Mouse (Mus musculus): ENCODE results near the gene Dnajc4. TPM values are rescaled to one million over a fixed set of nuclear protein-coding genes. Genes with fewer than 3 reads are reported as not detected.

Gene Dnajc4
- polyA plus RNA-seq, 1 experiment from 2014 or later: 28.5 TPM

GRCm38 (mm10) chr19:7019191-7019590 lies 26.8 kb upstream of the Dnajc4 start, which contains the start of gene Fermt3:
Fermt3 (minus strand) TSS chr19:7019469.
- no peak within 1 kb of the TSS for H3K9ac ChIP-seq (replicated peaks; ENCODE audit: low read depth, low read length)
- H3K4me3 ChIP-seq (ENCODE audit: low read depth, low read length): no peak within 1 kb of the TSS
- H3K36me3 ChIP-seq (ENCODE audit: control insufficient read depth, insufficient read depth, low read length): peaks cover 36% of the 10 kb centered on the region
- H3K4me2 ChIP-seq (ENCODE audit: low read depth, low read length): no peak within 1 kb of the TSS
- H3K27me3 ChIP-seq (ENCODE audit: control insufficient read depth, insufficient read depth, low read length): no peaks in the 10 kb centered on the region
- 81% methylated on average over 5 of the region's 5 CpGs for WGBS
- H3K27ac ChIP-seq (ENCODE audit: low read depth, low read length): no peak within 1 kb of the TSS; the same call in 1 of the 2 replicates
- ATAC-seq (ENCODE audit: low read depth): no peak
- H3K4me1 ChIP-seq (ENCODE audit: control insufficient read depth, insufficient read depth, low read length): no peaks in the 10 kb centered on the region
- H3K9me3 ChIP-seq (ENCODE audit: control insufficient read depth, low read length): no peaks in the 10 kb centered on the region

- peaks cover 31% of the 10 kb centered on the region for H3K36me3 ChIP-seq (ENCODE audit: control insufficient read depth, insufficient read depth, low read length)
- no peak for ATAC-seq (ENCODE audit: low read depth)
- H3K9me3 ChIP-seq (ENCODE audit: control insufficient read depth, low read length): no peaks in the 10 kb centered on the region
Observed at GRCm38 (mm10) chr19:7018546-7018945, 26.2 kb upstream of the Dnajc4 start.

DNA sequence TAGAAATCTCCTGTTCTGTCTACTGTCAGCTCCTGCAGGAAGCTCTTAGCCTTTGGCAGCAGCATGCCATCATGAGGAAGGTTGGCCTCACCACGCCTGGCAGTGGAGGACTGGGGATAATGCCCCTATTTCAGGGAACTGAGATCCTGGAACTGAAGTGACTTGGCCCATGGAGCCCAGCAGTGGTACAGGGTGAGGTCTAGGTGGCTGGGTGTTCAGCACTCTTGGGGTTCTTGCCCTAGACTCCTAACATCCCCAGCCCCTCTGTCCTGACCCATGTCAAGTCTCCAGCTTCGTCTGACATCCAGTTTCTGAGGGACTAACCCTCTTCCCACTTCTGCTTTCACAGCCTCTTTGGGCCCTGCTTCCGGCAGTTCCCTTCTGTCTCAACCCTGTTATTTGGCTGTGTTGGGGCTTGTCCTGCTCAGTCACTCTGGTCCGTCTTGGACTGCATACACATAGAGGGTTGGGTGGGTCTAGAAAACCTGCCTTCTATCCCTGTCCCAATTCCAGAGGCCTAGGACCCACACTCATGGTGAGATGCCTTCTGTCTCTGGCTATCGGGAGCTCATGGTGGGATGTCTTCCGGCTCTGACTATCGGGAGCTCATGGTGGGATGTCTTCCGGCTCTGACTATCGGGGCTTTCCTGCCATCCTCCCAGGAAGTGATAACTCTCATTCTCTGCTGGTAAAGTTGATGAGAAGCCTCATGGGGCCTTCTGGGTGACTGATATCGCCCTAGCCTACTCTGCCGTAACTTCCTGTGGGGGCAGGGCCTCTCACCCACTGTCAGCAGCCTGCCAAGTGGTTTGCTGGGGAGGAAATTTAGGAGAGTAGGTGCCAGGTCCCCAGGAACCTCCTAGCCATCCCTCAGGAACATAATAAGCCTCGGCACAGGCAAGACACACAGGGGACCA lies 25.4 kb upstream of the Dnajc4 start:
- H3K36me3 ChIP-seq (ENCODE audit: control insufficient read depth, insufficient read depth, low read length): peaks cover 24% of the 10 kb centered on the region
- no peak for ATAC-seq (ENCODE audit: low read depth)
- no peak overlapping the region for H3K9ac ChIP-seq (replicated peaks; ENCODE audit: low read depth, low read length)
- H3K27ac ChIP-seq (ENCODE audit: low read depth, low read length): no peak overlapping the region
- H3K4me2 ChIP-seq (ENCODE audit: low read depth, low read length): no peak overlapping the region
- H3K4me1 ChIP-seq (ENCODE audit: control insufficient read depth, insufficient read depth, low read length): no peaks in the 10 kb centered on the region
- H3K27me3 ChIP-seq (ENCODE audit: control insufficient read depth, insufficient read depth, low read length): no peaks in the 10 kb centered on the region
- no peak overlapping the region for H3K4me3 ChIP-seq (ENCODE audit: low read depth, low read length)
- 83% methylated on average over 12 of the region's 12 CpGs for WGBS
- H3K9me3 ChIP-seq (ENCODE audit: control insufficient read depth, low read length): no peaks in the 10 kb centered on the region

More at GRCm38 (mm10) chr19:7018546-7018945, 26.2 kb upstream of the Dnajc4 start:
- Histone ChIP-seq H3K4me2 (ENCODE audit: low read depth, low read length) (no peak overlapping the region), H3K27ac (ENCODE audit: low read depth, low read length) (no peak overlapping the region), H3K4me3 (ENCODE audit: low read depth, low read length) (no peak overlapping the region), H3K9ac (replicated peaks; ENCODE audit: low read depth, low read length) (no peak overlapping the region), H3K27me3 (ENCODE audit: control insufficient read depth, insufficient read depth, low read length) (no peaks in the 10 kb centered on the region), H3K4me1 (ENCODE audit: control insufficient read depth, insufficient read depth, low read length) (no peaks in the 10 kb centered on the region)
- 92% methylated on average over 11 of the region's 11 CpGs for WGBS

DNA sequence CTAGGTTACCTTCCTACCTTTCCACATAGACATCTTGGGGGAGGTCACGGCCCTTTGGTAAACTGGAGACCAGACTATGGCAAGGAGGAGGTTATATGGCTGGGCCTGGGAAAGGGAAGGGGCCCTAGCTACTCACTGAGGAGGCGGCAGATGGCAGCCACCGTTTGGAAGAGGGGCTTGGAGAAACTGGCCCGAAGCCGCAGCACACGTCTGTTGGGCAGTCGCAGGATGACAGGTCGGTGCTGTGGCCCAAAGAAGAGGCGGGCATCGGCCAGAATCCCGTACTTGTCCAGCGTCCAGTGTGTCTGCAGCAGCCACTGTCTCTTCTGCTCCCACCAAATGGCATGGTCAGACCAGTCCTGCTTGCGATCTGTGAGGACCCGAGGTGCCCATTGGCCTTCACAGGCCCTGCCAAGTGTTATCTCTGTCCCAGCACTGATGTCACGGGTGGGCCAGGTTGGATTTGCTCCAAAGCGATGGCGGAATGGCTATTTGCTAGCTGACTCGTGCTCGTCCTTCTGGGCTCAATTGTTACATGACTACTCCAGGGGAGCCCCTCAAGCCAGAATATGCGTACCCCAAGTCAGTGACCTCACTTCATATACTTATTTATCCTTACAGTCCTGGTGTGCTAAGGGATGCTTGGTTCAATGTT lies 22.2 kb upstream of the Dnajc4 start:
- Histone ChIP-seq H3K4me2 (ENCODE audit: low read depth, low read length) (no peak overlapping the region), H3K27me3 (ENCODE audit: control insufficient read depth, insufficient read depth, low read length) (no peaks in the 10 kb centered on the region), H3K4me3 (ENCODE audit: low read depth, low read length) (no peak overlapping the region), H3K36me3 (ENCODE audit: control insufficient read depth, insufficient read depth, low read length) (peaks cover under 1% of the 10 kb centered on the region), H3K9me3 (ENCODE audit: control insufficient read depth, low read length) (no peaks in the 10 kb centered on the region), H3K4me1 (ENCODE audit: control insufficient read depth, insufficient read depth, low read length) (no peaks in the 10 kb centered on the region), H3K9ac (replicated peaks; ENCODE audit: low read depth, low read length) (no peak overlapping the region), H3K27ac (ENCODE audit: low read depth, low read length) (no peak overlapping the region)
- ATAC-seq (ENCODE audit: low read depth): no peak
- WGBS: 89% methylated on average over 18 of the region's 20 CpGs

- WGBS: 93% methylated on average over 9 of the region's 9 CpGs
- no peak overlapping the region for H3K4me3 ChIP-seq (ENCODE audit: low read depth, low read length)
Observed at GRCm38 (mm10) chr19:7013984-7014383, 21.6 kb upstream of the Dnajc4 start.

DNA sequence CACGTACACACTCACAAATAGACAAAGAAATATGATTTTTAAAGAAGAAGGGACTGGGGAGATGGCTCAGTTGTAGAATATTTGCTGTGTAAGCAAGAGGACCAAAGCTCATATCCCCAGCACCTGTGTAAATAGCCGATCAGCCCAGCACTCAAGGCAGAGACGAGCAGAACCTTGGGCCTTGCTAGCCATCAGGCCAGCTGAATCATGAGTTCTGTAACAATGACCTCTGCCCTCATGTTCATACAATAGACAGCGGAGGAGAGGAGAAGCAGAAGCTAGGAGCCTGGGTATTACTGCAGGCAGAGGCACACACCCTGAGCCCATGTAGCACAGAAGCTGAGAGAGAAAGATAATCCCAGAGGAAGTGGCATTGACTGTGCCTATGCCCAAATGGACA lies 20.1 kb upstream of the Dnajc4 start:
- no peak for ATAC-seq (ENCODE audit: low read depth)
- Histone ChIP-seq H3K4me1 (ENCODE audit: control insufficient read depth, insufficient read depth, low read length) (no peaks in the 10 kb centered on the region), H3K9ac (replicated peaks; ENCODE audit: low read depth, low read length) (no peak overlapping the region), H3K27ac (ENCODE audit: low read depth, low read length) (no peak overlapping the region), H3K4me3 (ENCODE audit: low read depth, low read length) (no peak overlapping the region), H3K4me2 (ENCODE audit: low read depth, low read length) (no peak overlapping the region), H3K9me3 (ENCODE audit: control insufficient read depth, low read length) (no peaks in the 10 kb centered on the region), H3K36me3 (ENCODE audit: control insufficient read depth, insufficient read depth, low read length) (no peaks in the 10 kb centered on the region), H3K27me3 (ENCODE audit: control insufficient read depth, insufficient read depth, low read length) (no peaks in the 10 kb centered on the region)
- 80% methylated on average over 4 of the region's 4 CpGs for WGBS

More at GRCm38 (mm10) chr19:7013984-7014383, 21.6 kb upstream of the Dnajc4 start:
- Histone ChIP-seq H3K9ac (replicated peaks; ENCODE audit: low read depth, low read length) (no peak overlapping the region), H3K4me2 (ENCODE audit: low read depth, low read length) (no peak overlapping the region), H3K4me1 (ENCODE audit: control insufficient read depth, insufficient read depth, low read length) (no peaks in the 10 kb centered on the region), H3K27me3 (ENCODE audit: control insufficient read depth, insufficient read depth, low read length) (no peaks in the 10 kb centered on the region), H3K27ac (ENCODE audit: low read depth, low read length) (no peak overlapping the region), H3K9me3 (ENCODE audit: control insufficient read depth, low read length) (no peaks in the 10 kb centered on the region), H3K36me3 (ENCODE audit: control insufficient read depth, insufficient read depth, low read length) (no peaks in the 10 kb centered on the region; the same call in 1 of the 2 replicates)
- ATAC-seq (ENCODE audit: low read depth): no peak

DNA sequence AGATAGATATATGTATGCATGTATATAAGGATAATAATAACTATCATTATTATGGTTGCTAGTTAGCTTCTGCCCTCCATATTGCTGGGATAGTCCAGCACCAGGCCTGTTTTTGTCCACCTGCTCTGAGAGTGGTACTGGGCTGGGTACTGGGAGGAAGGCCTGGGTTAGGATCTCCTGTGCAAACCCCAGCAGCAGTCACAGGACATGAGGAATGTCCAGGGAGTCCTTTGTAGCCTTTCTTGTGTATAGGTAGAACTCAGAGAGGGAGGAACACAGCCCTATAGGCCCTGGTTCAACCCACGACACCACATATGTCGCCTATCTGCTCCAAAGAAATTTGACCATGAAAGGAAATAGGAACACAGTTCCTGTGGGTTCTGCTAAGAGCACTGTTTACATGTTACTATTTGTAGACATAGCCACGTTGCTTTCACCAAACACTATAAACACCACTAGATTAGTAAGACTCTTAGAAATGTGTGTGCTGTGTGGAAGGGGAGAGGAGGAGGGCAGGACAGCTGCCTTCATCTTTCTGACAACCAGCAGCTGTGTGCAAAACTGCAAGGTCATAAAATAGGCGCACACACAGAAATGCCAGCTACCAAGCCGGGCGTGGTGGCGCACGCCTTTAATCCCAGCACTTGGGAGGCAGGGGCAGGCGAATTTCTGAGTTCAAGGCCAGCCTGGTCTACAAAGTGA lies 14.7 kb upstream of the Dnajc4 start:
- Histone ChIP-seq H3K27ac (ENCODE audit: low read depth, low read length) (no peak overlapping the region), H3K4me1 (ENCODE audit: control insufficient read depth, insufficient read depth, low read length) (no peaks in the 10 kb centered on the region), H3K27me3 (ENCODE audit: control insufficient read depth, insufficient read depth, low read length) (no peaks in the 10 kb centered on the region), H3K36me3 (ENCODE audit: control insufficient read depth, insufficient read depth, low read length) (no peaks in the 10 kb centered on the region), H3K4me2 (ENCODE audit: low read depth, low read length) (no peak overlapping the region), H3K9me3 (ENCODE audit: control insufficient read depth, low read length) (no peaks in the 10 kb centered on the region), H3K4me3 (ENCODE audit: low read depth, low read length) (no peak overlapping the region), H3K9ac (replicated peaks; ENCODE audit: low read depth, low read length) (no peak overlapping the region)
- no peak for ATAC-seq (ENCODE audit: low read depth)
- WGBS: 92% methylated on average over 9 of the region's 9 CpGs

DNA sequence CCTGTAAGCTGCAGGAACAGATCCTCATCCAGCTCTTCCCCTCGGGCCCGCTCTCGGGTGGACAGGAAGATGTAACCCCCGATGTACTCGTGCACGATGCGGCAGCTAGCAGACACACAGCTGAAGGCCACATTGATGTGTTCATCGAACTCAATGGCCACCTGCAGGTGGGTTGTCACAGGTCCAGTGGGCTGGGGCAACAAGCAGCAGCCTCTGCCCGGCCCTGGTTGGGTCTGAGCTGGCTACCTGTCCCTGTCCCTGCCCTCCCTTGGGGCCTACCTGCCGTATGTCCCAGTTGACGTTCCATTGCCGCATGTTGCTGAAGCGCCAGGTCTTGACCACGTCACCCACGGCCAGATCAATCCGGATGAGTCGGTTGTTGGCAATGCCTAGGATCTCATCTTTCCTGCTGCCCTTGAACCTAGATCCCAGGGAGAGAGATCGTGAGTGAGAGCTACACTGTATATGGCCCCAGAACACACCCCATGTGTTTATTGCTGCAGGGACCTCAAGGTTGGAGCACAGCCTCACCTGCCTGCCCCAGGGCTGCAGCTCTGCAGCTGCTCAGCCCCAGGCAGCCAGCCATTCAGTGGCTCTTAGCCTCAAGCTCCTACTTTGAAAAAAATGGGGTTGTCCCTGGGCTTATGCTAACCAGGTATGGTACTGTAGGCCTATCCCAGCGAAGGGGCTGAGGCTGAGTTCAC lies 7.1 kb upstream of the Dnajc4 start:
- H3K9ac ChIP-seq (replicated peaks; ENCODE audit: low read depth, low read length): no peak overlapping the region

More for the DNA sequence above, 7.1 kb upstream of the Dnajc4 start:
- H3K27me3 ChIP-seq (ENCODE audit: control insufficient read depth, insufficient read depth, low read length): no peaks in the 10 kb centered on the region
- no peak for ATAC-seq (ENCODE audit: low read depth)
- WGBS: 93% methylated on average over 19 of the region's 19 CpGs
- H3K27ac ChIP-seq (ENCODE audit: low read depth, low read length): no peak overlapping the region
- H3K4me1 ChIP-seq (ENCODE audit: control insufficient read depth, insufficient read depth, low read length): peaks cover 21% of the 10 kb centered on the region
- no peaks in the 10 kb centered on the region; the same call in 1 of the 2 replicates for H3K36me3 ChIP-seq (ENCODE audit: control insufficient read depth, insufficient read depth, low read length)
- H3K4me3 ChIP-seq (ENCODE audit: low read depth, low read length): no peak overlapping the region
- no peaks in the 10 kb centered on the region for H3K9me3 ChIP-seq (ENCODE audit: control insufficient read depth, low read length)
- H3K4me2 ChIP-seq (ENCODE audit: low read depth, low read length): no peak overlapping the region

Measured in neural tube, embryonic 14.5 days (tissue).